Mouse (Mus musculus): Measurements from ENCODE around the gene Litaf. TPM values are rescaled to one million over a fixed set of nuclear protein-coding genes. Genes with fewer than 3 reads are reported as not detected.
A peak's percentile ranks its signal among the peaks of the same experiment; 100 is the strongest.

Gene Litaf
- polyA plus RNA-seq, 1 experiment from 2014 or later: 88.9 TPM

DNA sequence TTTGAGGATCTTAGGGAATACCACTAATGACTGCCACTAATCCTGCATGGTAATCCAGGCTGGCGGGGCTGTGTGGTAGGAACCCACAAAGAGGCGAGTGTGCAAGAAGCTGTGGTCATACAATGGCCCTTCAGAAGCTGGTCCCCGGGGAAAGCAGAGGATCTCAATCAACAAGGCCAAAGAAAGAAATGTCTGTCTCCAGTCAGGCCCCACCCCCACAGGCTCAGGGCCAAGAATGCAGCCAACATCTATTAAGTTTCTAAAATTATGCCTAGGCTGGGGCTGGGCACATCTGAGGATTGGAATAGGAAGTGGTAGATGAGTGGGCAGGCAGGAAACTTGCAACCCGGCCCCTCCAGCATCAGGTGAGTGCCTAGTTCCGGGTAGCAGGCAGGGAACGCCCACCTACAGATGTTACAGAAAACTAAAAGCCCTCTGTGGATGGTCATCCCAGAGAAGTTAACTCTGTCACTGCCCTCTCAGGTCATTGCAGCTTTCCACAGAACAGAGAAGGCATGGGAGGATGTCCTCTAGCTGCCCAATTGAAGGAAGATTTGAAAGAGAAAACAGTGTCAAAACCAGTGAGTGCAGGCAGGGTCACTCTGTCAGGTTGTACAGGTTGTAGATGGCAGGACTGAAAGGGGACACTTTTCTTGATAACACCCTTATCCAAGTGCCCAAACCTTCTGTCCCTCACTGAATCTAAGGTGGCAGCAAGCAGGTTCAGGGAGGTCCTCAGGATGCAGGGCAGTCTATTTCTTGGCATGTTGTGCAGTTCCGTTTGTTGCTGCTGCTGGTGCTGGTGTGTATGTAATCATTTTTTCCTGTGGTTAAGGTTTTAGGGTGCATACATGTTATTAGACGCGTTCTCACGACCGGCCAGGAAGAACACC, 53.1 kb downstream of the Litaf start:
- 45% methylated on average over 11 of the region's 11 CpGs for WGBS
- H3K4me2 ChIP-seq (ENCODE audit: low read depth, low read length): no peak overlapping the region

DNA sequence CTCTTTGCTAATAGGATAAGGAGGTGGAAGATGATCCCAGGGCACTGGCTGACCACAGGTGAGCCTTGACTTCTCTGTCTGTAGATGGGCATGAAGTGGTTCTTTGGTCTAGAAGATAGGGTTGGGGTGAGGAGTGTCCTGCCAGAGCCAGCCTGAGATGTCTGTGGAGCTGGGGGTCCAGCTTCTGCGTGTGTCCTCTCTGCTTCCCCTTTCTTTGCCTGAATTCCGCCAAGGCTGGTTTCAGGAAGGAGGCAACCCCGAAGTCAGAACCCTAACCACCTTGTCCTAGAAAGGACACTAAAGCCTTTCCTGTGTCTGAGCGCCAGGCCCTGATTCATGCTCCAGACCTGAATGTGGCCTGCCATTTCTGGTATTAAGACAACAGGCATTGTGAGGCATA, 54.0 kb downstream of the Litaf start:
- DNase-seq (ENCODE audit: low spot score): no peak
- H3K4me1 ChIP-seq (ENCODE audit: control insufficient read depth, insufficient read depth, low read length): peaks cover 34% of the 10 kb centered on the region
- no peak for ATAC-seq (ENCODE audit: low read depth)
- no peaks in the 10 kb centered on the region for H3K27me3 ChIP-seq (replicated peaks; ENCODE audit: control insufficient read depth, insufficient read depth, low read length)
- no peak overlapping the region for H3K9ac ChIP-seq (ENCODE audit: low read depth, low read length)
- no peaks in the 10 kb centered on the region for H3K9me3 ChIP-seq (ENCODE audit: control insufficient read depth, low read length)
- no peaks in the 10 kb centered on the region for H3K36me3 ChIP-seq (ENCODE audit: control insufficient read depth, insufficient read depth, low read length)
- no peak overlapping the region for H3K4me3 ChIP-seq (ENCODE audit: low read depth, low read length)
- H3K4me2 ChIP-seq (ENCODE audit: low read depth, low read length): no peak overlapping the region
- WGBS: 86% methylated on average over 4 of the region's 4 CpGs
- peak overlapping the region; percentile 52 for H3K27ac ChIP-seq (replicated peaks; ENCODE audit: low read depth, low read length)

More for the DNA sequence above, 53.1 kb downstream of the Litaf start:
- Histone ChIP-seq H3K9ac (ENCODE audit: low read depth, low read length) (no peak overlapping the region), H3K4me3 (ENCODE audit: low read depth, low read length) (no peak overlapping the region), H3K9me3 (ENCODE audit: control insufficient read depth, low read length) (no peaks in the 10 kb centered on the region), H3K36me3 (ENCODE audit: control insufficient read depth, insufficient read depth, low read length) (no peaks in the 10 kb centered on the region), H3K27me3 (replicated peaks; ENCODE audit: control insufficient read depth, insufficient read depth, low read length) (no peaks in the 10 kb centered on the region), H3K4me1 (ENCODE audit: control insufficient read depth, insufficient read depth, low read length) (peaks cover 27% of the 10 kb centered on the region), H3K27ac (replicated peaks; ENCODE audit: low read depth, low read length) (peak overlapping the region; percentile 68)
- peak; percentile 54 for ATAC-seq (ENCODE audit: low read depth)
- DNase-seq (ENCODE audit: low spot score): peak; percentile 93

DNA sequence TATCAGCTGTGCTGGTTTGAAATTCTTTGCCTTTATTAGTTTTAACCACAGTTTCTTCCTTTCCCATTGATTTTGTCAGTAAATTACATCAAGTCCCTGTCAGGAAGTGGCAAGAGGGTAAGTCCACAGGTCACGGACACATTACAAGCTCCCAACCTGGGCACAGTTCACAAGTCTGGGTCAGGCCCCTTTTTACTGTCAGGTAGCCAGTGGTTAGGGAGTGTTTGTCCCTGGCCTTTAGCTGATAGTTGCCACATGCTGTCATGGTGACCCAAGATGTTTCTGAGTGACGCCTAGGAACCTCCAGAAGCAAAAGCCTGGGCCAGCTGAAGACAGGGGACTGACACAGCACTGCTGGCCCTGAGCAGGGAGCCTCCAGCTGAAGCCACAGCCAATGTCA, 54.8 kb downstream of the Litaf start:
- H3K9me3 ChIP-seq (ENCODE audit: control insufficient read depth, low read length): no peaks in the 10 kb centered on the region
- H3K4me3 ChIP-seq (ENCODE audit: low read depth, low read length): no peak overlapping the region
- H3K4me1 ChIP-seq (ENCODE audit: control insufficient read depth, insufficient read depth, low read length): peaks cover 36% of the 10 kb centered on the region
- H3K27ac ChIP-seq (replicated peaks; ENCODE audit: low read depth, low read length): no peak overlapping the region
- H3K9ac ChIP-seq (ENCODE audit: low read depth, low read length): no peak overlapping the region
- ATAC-seq (ENCODE audit: low read depth) (no peak), DNase-seq (ENCODE audit: low spot score) (no peak)
- 63% methylated on average over 2 of the region's 2 CpGs for WGBS
- no peaks in the 10 kb centered on the region for H3K36me3 ChIP-seq (ENCODE audit: control insufficient read depth, insufficient read depth, low read length)
- H3K4me2 ChIP-seq (ENCODE audit: low read depth, low read length): no peak overlapping the region
- H3K27me3 ChIP-seq (replicated peaks; ENCODE audit: control insufficient read depth, insufficient read depth, low read length): no peaks in the 10 kb centered on the region

DNA sequence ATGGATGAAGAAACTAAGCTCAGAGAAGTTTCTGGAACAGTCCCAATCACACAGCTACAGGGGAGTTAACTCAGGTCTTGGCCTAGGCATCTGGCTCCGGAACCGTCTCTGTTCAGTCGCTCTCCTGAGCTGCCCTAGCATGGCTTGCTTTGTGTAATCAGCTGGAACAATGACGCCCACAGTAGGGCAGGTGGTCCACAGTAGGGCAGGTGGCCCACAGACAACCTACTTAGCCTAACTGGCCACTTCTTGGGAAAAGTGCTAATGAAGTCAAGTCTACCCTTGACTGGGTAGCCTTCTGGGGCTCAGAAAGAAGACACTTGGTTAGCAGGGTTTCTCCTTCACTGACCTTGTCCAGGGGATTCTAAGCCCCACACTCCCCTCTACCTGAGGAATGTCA, 55.7 kb downstream of the Litaf start:
- DNase-seq (ENCODE audit: low spot score) (no peak), ATAC-seq (ENCODE audit: low read depth) (no peak)
- Histone ChIP-seq H3K27me3 (replicated peaks; ENCODE audit: control insufficient read depth, insufficient read depth, low read length) (no peaks in the 10 kb centered on the region), H3K9me3 (ENCODE audit: control insufficient read depth, low read length) (no peaks in the 10 kb centered on the region), H3K4me1 (ENCODE audit: control insufficient read depth, insufficient read depth, low read length) (peaks cover 41% of the 10 kb centered on the region), H3K27ac (replicated peaks; ENCODE audit: low read depth, low read length) (no peak overlapping the region), H3K4me2 (ENCODE audit: low read depth, low read length) (no peak overlapping the region), H3K9ac (ENCODE audit: low read depth, low read length) (no peak overlapping the region), H3K4me3 (ENCODE audit: low read depth, low read length) (no peak overlapping the region), H3K36me3 (ENCODE audit: control insufficient read depth, insufficient read depth, low read length) (no peaks in the 10 kb centered on the region)
- 91% methylated on average over 4 of the region's 4 CpGs for WGBS

DNA sequence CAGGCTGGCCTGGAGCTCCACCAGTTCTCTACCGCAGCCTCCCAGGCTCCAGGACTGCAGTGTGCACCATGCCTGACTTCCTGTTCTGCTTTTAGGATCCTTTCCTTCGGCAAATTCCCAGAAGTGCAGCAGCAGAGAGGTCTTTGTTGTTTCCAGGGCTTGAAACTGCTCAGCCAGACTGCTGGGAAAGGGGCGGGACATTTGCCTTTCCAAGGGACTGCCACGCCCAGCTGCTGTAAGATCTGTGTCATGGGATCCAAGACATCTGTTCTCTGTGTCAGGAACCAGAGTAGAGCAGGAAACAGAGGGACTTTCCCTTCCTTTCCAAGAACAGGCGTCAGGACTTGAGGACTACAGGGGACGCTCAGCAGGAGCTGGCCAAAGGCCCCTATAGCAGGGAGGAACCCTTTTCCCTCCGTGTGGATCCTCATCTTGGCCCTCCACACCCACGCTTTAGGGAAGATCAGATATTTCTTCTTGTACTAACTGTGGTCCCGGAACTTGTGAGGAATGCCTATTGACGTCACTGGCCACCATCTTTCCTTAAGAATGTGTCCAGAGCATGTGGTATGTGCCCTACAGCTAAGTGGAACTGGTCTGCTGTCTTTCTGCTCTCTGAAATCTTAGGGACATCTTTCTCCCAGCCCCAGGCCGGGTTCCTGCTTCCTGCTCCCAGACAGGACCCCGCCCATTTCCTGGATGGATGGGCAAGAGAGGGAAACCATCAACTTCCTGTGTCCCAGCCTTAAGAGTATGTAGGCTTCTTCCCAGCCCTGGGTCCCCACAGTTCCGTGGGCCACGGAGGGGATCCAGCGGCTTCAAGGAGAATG, 57.6 kb downstream of the Litaf start:
- ATAC-seq (ENCODE audit: low read depth) (peak; percentile 89), DNase-seq (ENCODE audit: low spot score) (peak; percentile 97)
- Histone ChIP-seq H3K4me3 (ENCODE audit: low read depth, low read length) (peak overlapping the region; percentile 4; the same call in 1 of the 2 replicates), H3K9me3 (ENCODE audit: control insufficient read depth, low read length) (no peaks in the 10 kb centered on the region), H3K36me3 (ENCODE audit: control insufficient read depth, insufficient read depth, low read length) (no peaks in the 10 kb centered on the region), H3K9ac (ENCODE audit: low read depth, low read length) (peak overlapping the region; percentile 45), H3K4me2 (ENCODE audit: low read depth, low read length) (peak overlapping the region; percentile 39), H3K27ac (replicated peaks; ENCODE audit: low read depth, low read length) (peak overlapping the region; percentile 96), H3K27me3 (replicated peaks; ENCODE audit: control insufficient read depth, insufficient read depth, low read length) (no peaks in the 10 kb centered on the region), H3K4me1 (ENCODE audit: control insufficient read depth, insufficient read depth, low read length) (peaks cover 41% of the 10 kb centered on the region)
- 22% methylated on average over 14 of the region's 15 CpGs for WGBS

DNA sequence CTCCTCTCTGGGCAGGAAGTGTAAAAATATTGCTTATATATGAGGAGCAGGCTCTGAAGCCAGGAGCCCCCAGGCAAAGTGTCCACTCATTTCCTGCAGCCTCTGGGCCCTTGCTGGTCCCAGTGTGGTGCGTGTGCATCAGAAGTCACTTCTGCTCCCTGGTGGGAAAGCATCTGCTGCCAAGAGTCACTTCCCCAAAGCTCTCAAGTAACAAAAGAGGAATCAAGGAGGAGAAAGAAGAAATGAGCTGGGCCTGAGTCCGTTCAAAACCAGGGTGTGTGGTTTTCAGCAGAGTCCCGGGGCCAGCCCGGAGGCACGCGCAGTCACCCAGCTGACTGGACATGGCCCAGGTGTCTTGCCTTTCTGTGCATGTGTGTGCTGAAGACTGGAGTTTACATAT, 59.9 kb downstream of the Litaf start:
- DNase-seq (ENCODE audit: low spot score) (no peak), ATAC-seq (ENCODE audit: low read depth) (no peak)
- H3K4me1 ChIP-seq (ENCODE audit: control insufficient read depth, insufficient read depth, low read length): peaks cover 28% of the 10 kb centered on the region
- H3K27ac ChIP-seq (replicated peaks; ENCODE audit: low read depth, low read length): peak overlapping the region; percentile 96
- no peak overlapping the region for H3K4me3 ChIP-seq (ENCODE audit: low read depth, low read length)
- H3K4me2 ChIP-seq (ENCODE audit: low read depth, low read length): no peak overlapping the region
- H3K36me3 ChIP-seq (ENCODE audit: control insufficient read depth, insufficient read depth, low read length): no peaks in the 10 kb centered on the region
- H3K9ac ChIP-seq (ENCODE audit: low read depth, low read length): no peak overlapping the region
- no peaks in the 10 kb centered on the region for H3K9me3 ChIP-seq (ENCODE audit: control insufficient read depth, low read length)
- no peaks in the 10 kb centered on the region for H3K27me3 ChIP-seq (replicated peaks; ENCODE audit: control insufficient read depth, insufficient read depth, low read length)
- 72% methylated on average over 6 of the region's 6 CpGs for WGBS

DNA sequence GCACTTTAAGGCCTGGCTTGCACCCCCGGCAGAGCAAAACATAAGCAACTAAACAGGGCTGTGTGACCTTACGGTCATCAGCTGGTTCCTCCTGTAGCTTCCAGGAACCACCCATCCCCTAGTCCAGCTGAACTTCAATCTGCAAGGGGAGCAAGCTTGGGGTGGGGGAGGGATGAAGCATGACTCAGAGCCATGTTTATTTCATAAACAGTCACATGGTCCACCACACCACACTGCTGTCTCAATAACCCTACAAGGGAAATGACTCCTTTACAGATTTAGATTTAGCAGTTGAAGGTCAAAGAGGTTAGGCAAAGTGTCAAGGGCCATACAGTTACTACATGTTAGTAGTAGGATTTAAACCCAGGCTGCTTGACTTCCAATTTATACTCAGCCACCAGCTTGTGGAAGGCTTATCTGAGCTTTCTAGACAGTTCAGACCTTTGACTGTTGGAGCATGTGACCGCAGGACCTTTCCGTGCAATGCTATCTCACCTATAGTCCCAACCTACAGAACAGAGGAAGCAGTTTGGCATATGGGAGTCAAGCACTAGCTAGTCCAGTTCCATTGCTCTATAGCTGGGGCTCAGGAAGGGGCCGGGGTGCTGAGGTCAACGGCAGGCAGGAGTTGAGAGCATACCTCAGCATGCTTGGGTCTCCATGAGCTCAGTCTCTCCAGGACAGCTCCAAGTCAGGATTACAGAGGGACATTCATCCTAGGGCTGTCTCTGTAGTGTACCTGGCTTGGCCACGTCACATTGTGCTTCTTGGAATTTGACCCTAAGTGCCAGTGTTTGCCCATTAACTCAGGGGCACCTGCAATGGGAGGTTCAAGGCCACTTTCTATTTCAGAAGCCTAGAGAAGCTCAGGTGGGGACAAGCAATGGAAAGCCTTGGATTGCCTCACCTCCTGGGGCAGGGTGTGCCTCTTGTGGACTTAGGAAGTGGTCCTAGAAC, 64.0 kb downstream of the Litaf start:
- ATAC-seq (ENCODE audit: low read depth) (no peak), DNase-seq (ENCODE audit: low spot score) (no peak)
- H3K27ac ChIP-seq (replicated peaks; ENCODE audit: low read depth, low read length): no peak overlapping the region

DNA sequence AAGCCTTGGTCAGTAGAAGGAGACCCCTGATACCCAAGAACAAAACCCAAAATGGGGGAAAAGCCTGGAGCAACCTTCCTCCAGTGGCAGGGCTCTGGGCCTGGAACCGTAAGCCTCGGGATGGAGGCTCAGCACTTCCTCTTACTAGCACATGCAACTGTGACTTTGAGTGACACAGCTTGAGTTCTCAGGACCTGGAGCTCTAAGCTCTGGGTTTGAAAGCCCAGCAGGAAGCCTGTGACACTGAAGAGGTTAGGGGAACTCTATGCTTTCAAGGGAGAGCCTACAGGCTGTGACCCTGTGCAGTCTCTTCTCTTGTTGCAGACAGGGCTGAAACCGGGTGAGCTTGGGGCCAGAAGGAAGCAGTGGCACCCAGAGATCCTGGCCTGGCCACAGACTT, 66.1 kb downstream of the Litaf start:
- no peak for DNase-seq (ENCODE audit: low spot score)
- no peak for ATAC-seq (ENCODE audit: low read depth)
- 56% methylated on average over 3 of the region's 3 CpGs for WGBS
- H3K9me3 ChIP-seq (ENCODE audit: control insufficient read depth, low read length): no peaks in the 10 kb centered on the region
- no peak overlapping the region for H3K9ac ChIP-seq (ENCODE audit: low read depth, low read length)
- H3K4me2 ChIP-seq (ENCODE audit: low read depth, low read length): no peak overlapping the region
- H3K27me3 ChIP-seq (replicated peaks; ENCODE audit: control insufficient read depth, insufficient read depth, low read length): no peaks in the 10 kb centered on the region
- H3K36me3 ChIP-seq (ENCODE audit: control insufficient read depth, insufficient read depth, low read length): no peaks in the 10 kb centered on the region
- H3K4me3 ChIP-seq (ENCODE audit: low read depth, low read length): no peak overlapping the region
- H3K4me1 ChIP-seq (ENCODE audit: control insufficient read depth, insufficient read depth, low read length): no peaks in the 10 kb centered on the region
- H3K27ac ChIP-seq (replicated peaks; ENCODE audit: low read depth, low read length): no peak overlapping the region

More for the DNA sequence above, 64.0 kb downstream of the Litaf start:
- H3K9me3 ChIP-seq (ENCODE audit: control insufficient read depth, low read length): no peaks in the 10 kb centered on the region
- H3K4me3 ChIP-seq (ENCODE audit: low read depth, low read length): no peak overlapping the region
- H3K36me3 ChIP-seq (ENCODE audit: control insufficient read depth, insufficient read depth, low read length): no peaks in the 10 kb centered on the region
- no peak overlapping the region for H3K4me2 ChIP-seq (ENCODE audit: low read depth, low read length)
- no peak overlapping the region for H3K9ac ChIP-seq (ENCODE audit: low read depth, low read length)
- no peaks in the 10 kb centered on the region for H3K27me3 ChIP-seq (replicated peaks; ENCODE audit: control insufficient read depth, insufficient read depth, low read length)
- WGBS: 93% methylated on average over 7 of the region's 7 CpGs
- peaks cover 7% of the 10 kb centered on the region; the same call in 1 of the 2 replicates for H3K4me1 ChIP-seq (ENCODE audit: control insufficient read depth, insufficient read depth, low read length)
